Mouse (Mus musculus): ENCODE measurements around the gene Cntnap1. TPM values are rescaled to one million over a fixed set of nuclear protein-coding genes. Genes with fewer than 3 reads are reported as not detected.

Cntnap1 gene
- polyA plus RNA-seq, 2 experiments = 0.08 to 0.16 TPM

DNA sequence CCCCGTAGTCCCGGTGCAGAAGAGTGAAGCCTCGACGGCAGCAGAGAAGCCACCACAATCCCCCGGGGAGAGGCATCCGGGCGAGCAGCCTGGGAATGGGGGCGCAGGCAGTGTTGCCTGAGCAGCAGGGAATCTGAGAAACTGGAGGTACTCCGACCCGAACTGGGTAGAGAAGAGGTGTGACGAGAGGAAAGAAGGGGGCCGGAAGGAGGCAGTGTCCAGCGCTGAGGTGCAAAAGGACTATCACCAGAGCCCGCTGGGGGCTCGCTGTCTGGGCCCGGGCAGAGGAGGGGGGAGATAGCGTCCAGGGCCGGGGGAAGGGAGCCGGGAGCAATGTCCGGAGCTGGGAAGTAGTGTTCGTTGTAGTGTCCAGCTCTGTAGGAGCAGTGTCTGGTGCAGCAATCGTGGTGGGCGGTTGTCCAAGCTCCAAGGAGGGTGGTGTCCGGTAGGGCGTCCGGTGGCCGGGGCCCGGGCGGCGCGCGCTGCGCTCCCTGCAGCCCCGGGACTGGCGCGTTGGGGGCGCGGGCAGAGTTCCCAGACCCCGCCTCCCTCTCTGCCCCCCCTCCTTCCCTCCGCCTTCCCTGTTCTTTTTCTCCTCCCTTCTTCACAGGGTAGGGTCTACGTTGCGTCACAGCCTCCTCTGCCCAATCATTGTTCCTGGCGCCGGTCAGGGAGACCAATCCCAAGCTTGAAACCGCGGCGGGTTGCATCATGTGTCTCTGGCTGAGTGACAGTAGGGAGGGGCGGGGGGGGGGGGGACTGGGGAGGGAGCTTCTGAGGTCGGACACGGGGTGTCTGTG, 688 bp downstream of the Cntnap1 start, which contains the start of gene Plekhh3:
Gene Plekhh3 (minus strand): TSS at position 541 of the 800 bp plus-strand sequence.
- Histone ChIP-seq H3K27me3 (ENCODE audit: control insufficient read depth, insufficient read depth, low read length) (peaks cover 99% of the 10 kb centered on the region), H3K9ac (replicated peaks) (no peak within 1 kb of the TSS), H3K27ac (no peak within 1 kb of the TSS), H3K36me3 (replicated peaks; ENCODE audit: control insufficient read depth, insufficient read depth, low read depth) (no peaks in the 10 kb centered on the region), H3K4me2 (ENCODE audit: low read depth) (peak within 1 kb of the TSS; percentile 61), H3K4me3 (ENCODE audit: insufficient read depth in 1 of 2, low read depth in 2 of 2, low read length in 2 of 2) (peak within 1 kb of the TSS; percentile 49 to 68), H3K4me1 (replicated peaks; ENCODE audit: control insufficient read depth in 2 of 2, insufficient read depth in 2 of 2, low read length in 1 of 2) (peaks cover 0 to 12% of the 10 kb centered on the region in 2 experiments; a peak in 2 of 4 replicates), H3K9me3 (ENCODE audit: control insufficient read depth, low read length) (no peaks in the 10 kb centered on the region)
- under 1% methylated on average over 49 of the region's 50 CpGs for WGBS (ENCODE audit: insufficient replicate concordance)
- no peak for TF ChIP-seq EP300 (IDR thresholded peaks at IDR 0.05; ENCODE audit: low read depth)
- 0 out of 2 replicates have a peak, but pooled peaks have one; percentile 4 for TF ChIP-seq CTCF (IDR thresholded peaks at IDR 0.05; ENCODE audit: low read depth)
- ATAC-seq (ENCODE audit: insufficient read depth) (peak; percentile 83), DNase-seq (ENCODE audit: low read depth in 3 of 3, low spot score in 3 of 3) (peak; percentile 66 to 82 (median 75))

DNA sequence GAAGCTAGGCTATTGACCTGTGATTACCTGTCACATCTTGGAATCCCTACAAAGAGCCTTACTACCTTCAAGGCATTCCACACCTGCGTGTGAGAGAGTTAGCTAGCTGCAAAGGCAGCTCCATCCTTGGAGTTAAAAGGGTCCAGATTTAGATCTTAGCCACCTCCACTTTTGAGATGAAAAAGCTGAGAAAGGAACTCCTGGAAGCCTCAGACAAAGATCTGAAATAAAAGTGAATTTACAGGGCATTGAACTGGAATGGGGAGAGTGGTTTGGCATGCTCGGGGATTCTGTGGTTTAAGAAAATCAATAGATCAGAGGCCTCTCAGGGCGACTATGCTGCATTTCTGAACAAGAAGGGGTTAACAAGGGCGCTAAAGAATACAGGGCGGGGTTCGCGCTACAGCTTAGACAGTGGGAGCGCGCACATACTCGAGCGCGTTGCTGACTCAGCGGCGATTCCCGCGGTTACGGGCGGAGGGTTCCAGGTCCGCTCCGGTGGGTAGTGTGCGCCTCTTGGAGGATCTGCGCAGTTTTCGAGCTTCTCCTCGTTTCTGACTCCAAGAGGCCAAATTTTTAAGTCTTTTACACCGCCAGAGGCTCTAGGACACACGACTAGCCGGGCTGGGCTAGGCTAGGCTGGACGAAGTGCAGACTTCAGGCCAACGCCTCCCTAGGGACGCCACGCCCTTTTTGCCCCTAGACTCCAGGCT, 1.6 kb downstream of the Cntnap1 start:
- peaks cover 99% of the 10 kb centered on the region for H3K27me3 ChIP-seq (ENCODE audit: control insufficient read depth, insufficient read depth, low read length)
- peak overlapping the region; percentile 48 to 51 for H3K4me3 ChIP-seq (ENCODE audit: insufficient read depth in 1 of 2, low read depth in 2 of 2, low read length in 2 of 2)
- H3K27ac ChIP-seq = no peak overlapping the region
- DNase-seq (ENCODE audit: low read depth in 3 of 3, low spot score in 3 of 3) = peak in 1 of 3 experiments; percentile 42
- H3K9me3 ChIP-seq (ENCODE audit: control insufficient read depth, low read length) = no peaks in the 10 kb centered on the region
- H3K4me1 ChIP-seq (replicated peaks; ENCODE audit: control insufficient read depth in 2 of 2, insufficient read depth in 2 of 2, low read length in 1 of 2) = peaks cover 0 to 12% of the 10 kb centered on the region in 2 experiments; a peak in 2 of 4 replicates
- H3K9ac ChIP-seq (replicated peaks) = no peak overlapping the region
- H3K36me3 ChIP-seq (replicated peaks; ENCODE audit: control insufficient read depth, insufficient read depth, low read depth) = no peaks in the 10 kb centered on the region
- ATAC-seq (ENCODE audit: insufficient read depth) = peak; percentile 48; the same call in 1 of the 2 replicates
- under 1% methylated on average over 31 of the region's 31 CpGs for WGBS (ENCODE audit: insufficient replicate concordance)
- TF ChIP-seq CTCF (IDR thresholded peaks at IDR 0.05; ENCODE audit: low read depth) (no peak), EP300 (IDR thresholded peaks at IDR 0.05; ENCODE audit: low read depth) (no peak)
- peak overlapping the region; percentile 61 for H3K4me2 ChIP-seq (ENCODE audit: low read depth)

DNA sequence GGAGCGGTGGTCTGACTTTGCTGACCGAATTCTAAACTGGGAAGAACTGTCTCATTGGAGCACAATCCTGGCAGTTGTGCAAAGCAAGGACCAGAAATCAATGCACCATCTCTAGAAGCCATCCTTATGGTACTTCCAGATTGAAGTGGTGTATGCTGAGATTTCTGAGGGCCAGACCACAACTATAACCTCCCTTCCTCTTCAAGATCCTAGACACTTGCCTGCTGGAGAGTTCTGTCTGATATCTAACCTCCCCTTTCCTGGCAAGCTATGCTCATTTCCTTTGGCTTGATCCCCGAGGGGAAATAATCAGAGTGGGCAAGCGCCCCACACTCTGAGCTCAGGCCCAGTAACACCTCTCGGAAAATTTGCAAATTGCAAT, 2.1 kb downstream of the Cntnap1 start:
- Histone ChIP-seq H3K36me3 (replicated peaks; ENCODE audit: control insufficient read depth, insufficient read depth, low read depth) (no peaks in the 10 kb centered on the region), H3K4me2 (ENCODE audit: low read depth) (peak overlapping the region; percentile 61), H3K4me3 (ENCODE audit: insufficient read depth in 1 of 2, low read depth in 2 of 2, low read length in 2 of 2) (peak overlapping the region; percentile 48 to 51), H3K4me1 (replicated peaks; ENCODE audit: control insufficient read depth in 2 of 2, insufficient read depth in 2 of 2, low read length in 1 of 2) (peaks cover 0 to 12% of the 10 kb centered on the region in 2 experiments; a peak in 2 of 4 replicates), H3K27me3 (ENCODE audit: control insufficient read depth, insufficient read depth, low read length) (peaks cover 99% of the 10 kb centered on the region), H3K27ac (no peak overlapping the region), H3K9me3 (ENCODE audit: control insufficient read depth, low read length) (no peaks in the 10 kb centered on the region), H3K9ac (replicated peaks) (no peak overlapping the region)
- WGBS (ENCODE audit: insufficient replicate concordance) = 7% methylated on average over 5 of the region's 5 CpGs
- no peak for TF ChIP-seq CTCF (IDR thresholded peaks at IDR 0.05; ENCODE audit: low read depth)
- ATAC-seq (ENCODE audit: insufficient read depth) (no peak), DNase-seq (ENCODE audit: low read depth in 3 of 3, low spot score in 3 of 3) (no peak)

DNA sequence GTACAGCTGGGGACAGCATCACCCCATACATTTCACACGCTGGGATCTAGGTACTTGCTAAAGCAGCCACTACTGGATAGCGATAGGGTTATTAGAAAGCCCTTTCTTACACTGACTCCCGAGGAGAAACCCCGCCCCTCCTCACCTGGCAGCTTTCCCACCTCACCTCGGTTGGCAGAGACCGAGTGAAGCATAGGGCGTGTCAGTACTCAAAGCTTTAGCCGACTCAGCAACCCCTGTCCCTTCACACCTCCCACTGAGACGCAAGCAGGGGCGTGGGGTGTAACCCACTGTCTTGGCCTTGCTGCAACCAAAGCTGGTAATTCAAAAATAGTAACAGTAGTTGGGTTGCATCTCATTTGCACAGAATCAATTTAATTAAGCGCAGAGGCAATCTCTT, 2.8 kb downstream of the Cntnap1 start:
- ATAC-seq (ENCODE audit: insufficient read depth) (no peak), DNase-seq (ENCODE audit: low read depth in 3 of 3, low spot score in 3 of 3) (no peak)
- H3K4me2 ChIP-seq (ENCODE audit: low read depth) = no peak overlapping the region
- no peaks in the 10 kb centered on the region for H3K36me3 ChIP-seq (replicated peaks; ENCODE audit: control insufficient read depth, insufficient read depth, low read depth)
- H3K27me3 ChIP-seq (ENCODE audit: control insufficient read depth, insufficient read depth, low read length) = peaks cover 99% of the 10 kb centered on the region
- peaks cover 0 to 12% of the 10 kb centered on the region in 2 experiments; a peak in 2 of 4 replicates for H3K4me1 ChIP-seq (replicated peaks; ENCODE audit: control insufficient read depth in 2 of 2, insufficient read depth in 2 of 2, low read length in 1 of 2)
- no peak overlapping the region for H3K4me3 ChIP-seq (ENCODE audit: insufficient read depth in 1 of 2, low read depth in 2 of 2, low read length in 2 of 2)
- no peak overlapping the region for H3K27ac ChIP-seq
- 9% methylated on average over 11 of the region's 11 CpGs for WGBS (ENCODE audit: insufficient replicate concordance)
- TF ChIP-seq CTCF (IDR thresholded peaks at IDR 0.05; ENCODE audit: low read depth) (no peak), EP300 (IDR thresholded peaks at IDR 0.05; ENCODE audit: low read depth) (no peak)
- H3K9me3 ChIP-seq (ENCODE audit: control insufficient read depth, low read length) = no peaks in the 10 kb centered on the region
- H3K9ac ChIP-seq (replicated peaks) = no peak overlapping the region

Measured in liver, embryonic 14.5 days (tissue).